Mouse (Mus musculus): ENCODE data around the gene Cenpv.

The Cenpv gene

DNA sequence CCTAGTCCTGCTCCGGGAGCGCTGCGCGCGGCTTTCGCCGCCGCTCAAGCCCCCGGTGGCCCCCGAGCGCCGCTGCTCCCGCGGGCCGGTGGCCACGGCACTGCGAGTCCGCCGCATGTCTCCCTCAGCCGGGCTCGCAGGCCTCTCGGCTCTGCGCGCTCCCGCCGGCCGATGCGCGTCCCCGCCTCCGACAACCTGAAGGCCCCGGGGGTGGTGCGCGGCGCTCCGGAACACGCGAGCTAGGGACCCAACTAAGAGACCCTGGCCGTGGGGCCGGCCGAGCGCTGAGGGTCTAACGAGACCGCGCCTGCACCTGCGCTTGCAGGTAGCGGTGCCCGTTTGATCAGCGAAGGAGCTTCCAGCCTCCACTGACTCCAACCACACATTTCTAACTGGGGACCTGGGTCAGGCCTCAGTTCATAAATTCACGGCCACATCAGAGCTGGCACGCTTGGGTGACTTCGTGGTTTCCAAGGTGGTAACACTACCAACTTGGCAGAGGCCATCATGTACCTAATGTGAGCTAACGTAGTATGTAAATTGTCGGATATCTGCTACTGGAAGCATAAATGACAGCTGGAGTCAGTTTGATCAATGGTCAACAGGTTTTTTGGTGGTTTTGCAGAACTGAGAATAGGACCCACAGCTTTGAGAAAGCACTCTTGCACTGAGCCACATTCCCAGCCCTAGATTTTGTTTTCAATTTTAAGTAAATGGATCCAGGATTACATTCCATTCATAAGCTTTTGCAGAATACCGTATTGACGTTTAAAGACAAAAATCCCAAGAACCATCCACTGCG lies at the start of gene Cenpv:
TSS of gene Cenpv (minus strand) at position 173 of the 802 bp plus-strand sequence.
- peak in 1 of 2 experiments; percentile 75 for DNase-seq (ENCODE audit: low spot score in 2 of 2)

DNA sequence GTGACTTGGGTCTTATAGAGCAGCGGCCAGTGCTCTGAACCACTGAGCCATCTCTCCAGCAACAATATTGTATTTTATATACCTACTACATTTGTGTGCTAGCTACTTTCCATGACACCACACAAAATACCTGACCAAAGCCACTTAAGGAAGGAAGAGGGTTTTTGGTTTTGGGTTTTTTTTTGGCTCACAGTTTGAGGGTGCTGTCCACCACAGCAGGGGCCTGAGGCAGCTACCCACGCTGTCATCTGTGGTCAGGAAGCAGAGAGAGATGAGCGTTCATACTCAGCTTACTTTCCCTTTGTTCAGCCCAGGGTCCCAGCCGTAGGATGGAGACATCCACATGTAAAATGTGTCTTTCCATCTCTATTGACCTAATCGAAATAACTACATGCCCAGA lies 48.0 kb upstream of the Cenpv start:
- no peak for DNase-seq (ENCODE audit: low spot score in 2 of 2)

DNA sequence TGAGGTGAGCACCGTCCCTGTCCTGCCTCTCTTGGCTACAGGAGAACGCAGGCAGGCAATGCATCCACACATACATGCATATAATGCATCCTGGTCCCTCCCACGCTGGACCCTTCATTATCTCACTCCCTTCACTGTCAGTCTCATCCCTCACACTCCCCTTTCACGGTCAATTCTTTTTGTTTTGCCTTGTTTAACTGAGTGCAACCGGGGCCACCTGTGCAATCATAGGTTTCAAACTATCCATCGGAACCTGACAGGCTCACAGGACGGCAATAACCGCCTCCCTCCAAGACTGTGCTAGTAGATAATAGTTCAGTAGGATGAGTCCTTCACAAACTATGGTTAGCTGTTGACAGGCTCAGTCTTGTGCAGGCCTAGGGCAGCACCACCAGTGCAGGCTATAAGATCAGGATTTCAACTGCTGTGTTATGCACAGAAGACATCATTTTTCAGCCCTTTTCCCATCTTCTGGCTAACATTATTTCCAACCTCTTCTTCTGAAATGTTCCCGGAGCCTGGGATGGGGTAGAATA lies 45.7 kb upstream of the Cenpv start:
- DNase-seq (ENCODE audit: low spot score in 2 of 2) = no peak

DNA sequence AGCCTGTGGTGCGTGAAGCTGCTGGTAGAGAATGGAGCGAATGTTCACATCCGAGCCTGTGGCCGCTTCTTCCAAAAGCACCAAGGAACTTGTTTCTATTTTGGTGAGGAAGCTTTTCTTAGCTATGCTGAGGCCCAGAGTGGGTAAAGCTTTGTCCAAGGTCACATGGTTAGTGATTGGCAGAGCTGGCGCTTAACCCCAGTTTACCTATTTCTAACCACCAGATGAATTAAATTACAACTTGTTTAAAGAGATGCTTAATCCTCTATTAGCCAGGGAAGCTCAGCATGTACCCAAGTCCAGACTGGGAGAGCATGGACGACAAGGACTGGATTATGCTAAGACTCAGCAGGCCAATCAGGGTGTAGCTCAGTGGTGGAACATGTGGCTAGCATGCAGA lies 44.0 kb upstream of the Cenpv start:
- no peak for DNase-seq (ENCODE audit: low spot score in 2 of 2)

GRCm38 (mm10) chr11:62576530-62577152 lies 37.6 kb upstream of the Cenpv start:
- no peak for DNase-seq (ENCODE audit: low spot score in 2 of 2)

- no peak for DNase-seq (ENCODE audit: low spot score in 2 of 2)
Observed at GRCm38 (mm10) chr11:62575659-62576438, 36.8 kb upstream of the Cenpv start.

- peak; percentile 77 to 91 for DNase-seq (ENCODE audit: low spot score in 2 of 2)
Observed at GRCm38 (mm10) chr11:62575297-62575658, 36.2 kb upstream of the Cenpv start.

- no peak for DNase-seq (ENCODE audit: low spot score in 2 of 2)
Observed at GRCm38 (mm10) chr11:62574703-62575085, 35.6 kb upstream of the Cenpv start.

DNA sequence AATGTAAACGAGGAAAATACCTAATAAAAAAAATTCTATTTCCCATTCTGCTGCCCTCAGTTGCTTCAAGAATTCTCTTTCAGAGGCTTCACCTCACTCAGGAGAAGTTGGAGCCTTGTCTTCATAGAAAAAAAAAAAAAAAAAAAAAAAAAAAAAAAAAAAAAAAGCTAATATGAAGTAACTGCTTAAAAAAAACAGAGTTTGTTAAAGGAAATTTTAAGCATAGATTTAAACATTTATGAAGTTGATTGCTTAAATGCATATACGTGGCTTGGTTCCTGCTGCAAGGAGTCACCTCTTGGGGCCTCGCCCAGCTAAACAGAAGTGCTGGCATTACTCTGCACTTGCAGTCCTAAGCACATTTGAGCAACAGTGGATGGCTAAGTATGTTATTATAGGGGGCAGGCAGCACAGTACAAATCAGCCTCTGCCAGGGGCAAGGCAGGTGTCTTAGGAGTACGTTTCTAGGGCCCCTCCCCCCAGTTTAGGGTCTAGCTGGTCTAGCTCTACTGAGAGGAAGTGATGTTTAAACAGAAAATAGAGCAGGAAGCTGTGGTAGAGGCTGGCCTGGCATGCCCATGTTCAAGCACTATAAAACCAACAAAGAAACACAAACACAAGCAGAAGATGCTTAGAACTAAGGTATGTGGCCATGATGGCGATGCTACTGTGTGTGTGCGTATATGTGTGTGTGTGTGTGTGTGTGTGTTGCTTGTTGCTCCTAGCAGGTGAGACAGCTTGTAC lies 35.1 kb upstream of the Cenpv start, which contains the start of gene Trpv2:
TSS of gene Trpv2 (plus strand) at position 528 of the 744 bp plus-strand sequence.
- no peak for DNase-seq (ENCODE audit: low spot score in 2 of 2)

- no peak for DNase-seq (ENCODE audit: low spot score in 2 of 2)
Observed at GRCm38 (mm10) chr11:62568300-62568699, 29.2 kb upstream of the Cenpv start.

DNA sequence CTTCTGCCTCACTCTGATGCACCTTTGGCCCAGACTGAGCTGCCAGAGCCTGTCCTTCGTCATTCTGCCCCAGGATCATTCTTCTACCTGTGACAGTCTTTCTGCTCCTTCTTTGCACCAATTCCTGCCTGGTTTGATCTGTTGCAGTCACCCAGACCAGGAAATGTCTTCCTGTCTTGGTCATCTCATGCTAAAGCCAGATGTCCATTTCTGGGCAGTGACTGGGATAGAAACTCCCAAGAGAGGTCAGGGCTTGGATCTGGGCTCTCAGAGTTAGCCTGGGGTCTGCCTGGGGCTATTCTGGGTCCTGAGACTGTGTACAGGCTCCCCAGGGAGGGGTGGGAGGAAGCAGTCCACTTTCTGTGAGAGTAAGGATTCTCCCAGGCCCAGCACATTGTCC lies 27.1 kb upstream of the Cenpv start:
- no peak for DNase-seq (ENCODE audit: low spot score in 2 of 2)

- DNase-seq (ENCODE audit: low spot score in 2 of 2) = no peak
Observed at GRCm38 (mm10) chr11:62565747-62566146, 26.7 kb upstream of the Cenpv start.

GRCm38 (mm10) chr11:62563590-62563989 lies 24.5 kb upstream of the Cenpv start:
- DNase-seq (ENCODE audit: low spot score in 2 of 2) = no peak

GRCm38 (mm10) chr11:62560463-62561016 lies 21.5 kb upstream of the Cenpv start:
- DNase-seq (ENCODE audit: low spot score in 2 of 2) = no peak

DNA sequence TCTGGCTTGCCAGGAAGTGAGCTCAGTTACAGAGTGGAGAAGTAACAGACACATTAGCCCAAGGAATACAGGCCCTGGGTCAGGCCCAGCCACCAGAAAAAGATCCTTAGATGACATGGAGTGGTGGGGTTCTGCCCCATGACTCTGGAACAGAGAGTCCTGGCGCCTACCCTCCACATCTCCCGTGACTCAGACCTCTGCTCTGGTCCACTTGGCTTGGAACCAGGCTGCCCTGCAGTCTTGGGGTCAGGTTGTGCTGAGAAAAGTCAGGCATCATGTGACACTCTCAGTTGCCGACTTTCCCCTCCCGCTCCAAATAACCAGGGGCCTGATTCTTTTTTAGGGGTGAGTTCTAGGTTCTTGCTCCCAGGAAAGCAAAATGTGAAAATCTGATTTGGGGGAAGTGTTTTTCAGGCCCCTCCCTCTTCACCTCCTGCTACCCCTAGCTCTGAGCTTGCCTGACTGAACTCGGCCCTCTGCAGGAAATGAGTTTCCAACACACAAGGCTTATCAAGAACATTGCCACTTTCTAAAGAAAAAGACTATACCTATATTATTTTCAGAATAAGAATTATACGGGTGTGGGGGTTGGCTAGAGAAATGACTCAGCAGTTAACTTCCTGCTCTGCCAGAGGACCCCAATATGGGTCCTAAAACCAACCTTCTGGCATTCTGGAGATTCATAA lies 20.0 kb upstream of the Cenpv start:
- DNase-seq (ENCODE audit: low spot score in 2 of 2) = no peak

- no peak for DNase-seq (ENCODE audit: low spot score in 2 of 2)
Observed at GRCm38 (mm10) chr11:62558152-62558551, 19.1 kb upstream of the Cenpv start.

GRCm38 (mm10) chr11:62557205-62557604 lies 18.1 kb upstream of the Cenpv start:
- DNase-seq (ENCODE audit: low spot score in 2 of 2) = no peak

DNA sequence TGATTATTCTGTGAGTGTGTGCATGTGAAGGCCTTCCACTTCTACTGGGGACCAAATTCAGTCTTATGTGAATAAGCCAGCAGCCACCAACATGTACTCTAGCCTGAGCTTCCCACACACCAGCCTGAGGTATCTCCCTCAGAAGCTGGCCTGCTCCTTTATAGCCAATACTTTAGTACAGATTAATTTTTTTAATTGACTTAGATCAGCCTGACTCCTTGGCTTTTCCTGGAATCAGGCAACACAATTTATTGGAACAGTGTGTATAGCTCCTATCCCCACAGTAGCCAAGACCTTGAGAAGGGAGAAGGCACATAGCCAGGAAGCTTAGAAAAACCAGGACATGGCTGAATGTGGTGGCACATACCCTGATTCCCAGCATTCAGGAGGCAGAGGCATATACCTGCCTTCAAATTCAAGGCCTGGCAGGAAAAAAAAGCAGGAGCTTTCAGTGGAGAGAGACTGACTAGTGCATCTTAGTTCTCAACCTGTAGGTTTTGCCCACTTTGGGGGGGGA lies 16.9 kb upstream of the Cenpv start:
- no peak for DNase-seq (ENCODE audit: low spot score in 2 of 2)

DNA sequence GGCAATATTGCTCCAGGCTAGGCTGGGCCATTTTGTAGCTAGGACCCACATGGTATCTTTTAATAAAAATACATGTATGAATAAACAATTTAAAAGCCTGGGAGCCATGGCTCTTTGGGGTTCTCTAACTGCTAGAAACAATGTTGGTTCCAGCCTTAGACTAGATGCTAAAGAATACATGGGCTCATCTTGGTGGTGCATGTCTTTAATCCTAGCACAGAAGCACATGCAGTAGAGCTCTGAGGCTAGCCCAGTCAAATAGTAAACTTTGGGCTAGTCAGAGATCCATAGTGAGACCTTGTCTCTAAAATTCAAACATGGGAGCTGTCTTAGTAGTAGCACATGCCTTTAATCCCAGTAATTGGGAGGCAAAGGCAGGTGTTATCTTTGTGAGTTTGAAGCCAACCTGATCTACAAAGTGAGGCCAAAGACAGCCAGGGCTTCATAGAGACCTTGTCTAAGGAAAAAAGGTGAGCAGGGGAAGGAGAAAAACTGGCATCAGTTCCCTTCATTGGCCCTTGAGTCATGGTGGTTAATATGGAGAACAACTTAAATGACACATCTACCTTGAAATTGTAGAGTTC lies 16.0 kb upstream of the Cenpv start:
- DNase-seq (ENCODE audit: low spot score in 2 of 2) = no peak
